In genomic region chr1:167803351-167803981, GRCm38 (mm10) we compare ENCODE assay signal across 9 mouse cellular contexts.
DNase-seq lines count a peak whose midpoint lies in the region; ATAC-seq and TF ChIP-seq lines count a peak whose summit lies in the region.
"Had no signal": no experiment of that assay in that cellular context is flagged by ENCODE, and none has a peak within 500 bp of the region (broad histone marks: within the 10 kb centered on the region; RNA-seq: fewer than 3 reads in every experiment).

No protein-coding gene starts in this region.

- DNase-seq in layer of hippocampus, adult 2 months (ENCODE audit: low spot score in 2 of 2) = no peak
- DNase-seq in layer of hippocampus, postnatal 10 days (ENCODE audit: low spot score in 2 of 2) = no peak
- no peak for DNase-seq in left cerebral cortex, adult 9 months (ENCODE audit: low spot score in 2 of 2)
- no peak for DNase-seq in ovary, postnatal 14 days (ENCODE audit: low spot score)
- DNase-seq in gastrocnemius, postnatal 4 days (ENCODE audit: low spot score in 2 of 2) = no peak

- no peak overlapping the region for H3K27ac ChIP-seq in layer of hippocampus, adult 2 months
- peak overlapping the region; percentile 96 for H3K27ac ChIP-seq in forebrain, embryonic 13.5 days
- H3K27ac ChIP-seq in limb, embryonic 13.5 days = no peak overlapping the region
- H3K27ac ChIP-seq in olfactory bulb, adult 2 months (ENCODE audit: insufficient read depth, low read depth, low read length) = no peak overlapping the region
- H3K27ac ChIP-seq: left cerebral cortex, adult 2 months had no signal

- H3K4me1 ChIP-seq in forebrain, embryonic 13.5 days = peaks cover 38% of the 10 kb centered on the region
- H3K4me1 ChIP-seq in limb, embryonic 13.5 days = peaks cover 11% of the 10 kb centered on the region
- peaks cover 6% of the 10 kb centered on the region for H3K4me1 ChIP-seq in olfactory bulb, adult 2 months (ENCODE audit: control insufficient read depth, insufficient read depth, low read length)

- peaks cover 7% of the 10 kb centered on the region; the same call in 1 of the 2 replicates for H3K27me3 ChIP-seq in forebrain, embryonic 13.5 days
- peaks cover 54% of the 10 kb centered on the region for H3K27me3 ChIP-seq in limb, embryonic 13.5 days

- H3K9ac ChIP-seq in forebrain, embryonic 13.5 days = peak overlapping the region; percentile 65
- H3K9ac ChIP-seq in limb, embryonic 13.5 days = no peak overlapping the region

- no peak for TF ChIP-seq CTCF in layer of hippocampus, adult 2 months (conservative IDR thresholded peaks at IDR 0.05)
- TF ChIP-seq CTCF in olfactory bulb, adult 2 months (IDR thresholded peaks at IDR 0.05; ENCODE audit: insufficient read depth, low read depth, low read length) = no peak

- TF ChIP-seq POLR2A in olfactory bulb, adult 2 months (IDR thresholded peaks at IDR 0.05; ENCODE audit: insufficient read depth, low read depth, low read length) = 0 out of 2 replicates have a peak, but pooled peaks have one; percentile 1

- 3% methylated on average over 10 of the region's 10 CpGs for WGBS in forebrain, embryonic 13.5 days
- 11% methylated on average over 10 of the region's 10 CpGs for WGBS in limb, embryonic 13.5 days
- 44% methylated on average over 10 of the region's 10 CpGs for WGBS in olfactory bulb, adult 2 months

- H3K36me3 ChIP-seq in forebrain, embryonic 13.5 days (ENCODE audit: poor library complexity, severe bottlenecking) = no peaks in the 10 kb centered on the region
- H3K36me3 ChIP-seq in limb, embryonic 13.5 days = no peaks in the 10 kb centered on the region

- H3K4me3 ChIP-seq in layer of hippocampus, adult 2 months = peak overlapping the region; percentile 55
- peak overlapping the region; percentile 52 for H3K4me3 ChIP-seq in forebrain, embryonic 13.5 days
- peak overlapping the region; percentile 50 for H3K4me3 ChIP-seq in limb, embryonic 13.5 days
- peak overlapping the region; percentile 49; the same call in 1 of the 2 replicates for H3K4me3 ChIP-seq in olfactory bulb, adult 2 months (ENCODE audit: insufficient read depth, low read depth, low read length)

- H3K9me3 ChIP-seq in forebrain, embryonic 13.5 days (replicated peaks) = no peaks in the 10 kb centered on the region
- no peaks in the 10 kb centered on the region for H3K9me3 ChIP-seq in limb, embryonic 13.5 days

- peak overlapping the region; percentile 77 for H3K4me2 ChIP-seq in forebrain, embryonic 13.5 days
- H3K4me2 ChIP-seq in limb, embryonic 13.5 days (replicated peaks) = peak overlapping the region; percentile 85

- peak; percentile 7; the same call in 1 of the 2 replicates for ATAC-seq in forebrain, embryonic 13.5 days
- ATAC-seq in limb, embryonic 13.5 days (ENCODE audit: low FRiP score, low read depth) = no peak
